Mouse (Mus musculus): ENCODE measurements around the gene Dynlrb1. TPM values are rescaled to one million over a fixed set of nuclear protein-coding genes. Genes with fewer than 3 reads are reported as not detected.

The Dynlrb1 gene
- polyA plus RNA-seq, 1 experiment, result 76.8 TPM

- no peak overlapping the region for H3K4me3 ChIP-seq (ENCODE audit: extremely low read depth, insufficient read depth, insufficient read length)
- no peak overlapping the region for H3K27ac ChIP-seq (ENCODE audit: insufficient read depth, low read length)
- peaks cover 4% of the 10 kb centered on the region for H3K4me1 ChIP-seq (ENCODE audit: control insufficient read depth, insufficient read depth, insufficient read length)
- 82% methylated on average over 7 of the region's 7 CpGs for WGBS
- TF ChIP-seq POLR2A (IDR thresholded peaks at IDR 0.05; ENCODE audit: low read depth, low read length), result no peak
- no peak for TF ChIP-seq CTCF (IDR thresholded peaks at IDR 0.05; ENCODE audit: extremely low read depth, insufficient read depth, insufficient read length, insufficient replicate concordance)
- H3K27me3 ChIP-seq (ENCODE audit: control insufficient read depth, insufficient read depth, low read length), result no peaks in the 10 kb centered on the region
- no peak for DNase-seq (ENCODE audit: low read depth in 1 of 2, low spot score in 2 of 2)
- H3K36me3 ChIP-seq (ENCODE audit: control insufficient read depth, insufficient read depth, low read length), result peaks cover 20% of the 10 kb centered on the region
Measured at GRCm38 (mm10) chr2:155242296-155242855, 6.0 kb downstream of the Dynlrb1 start.

GRCm38 (mm10) chr2:155246231-155246630, 9.9 kb downstream of the Dynlrb1 start:
- DNase-seq (ENCODE audit: low read depth in 1 of 2, low spot score in 2 of 2), result no peak
- WGBS, result 91% methylated on average over 4 of the region's 4 CpGs
- H3K27ac ChIP-seq (ENCODE audit: insufficient read depth, low read length), result no peak overlapping the region
- TF ChIP-seq POLR2A (IDR thresholded peaks at IDR 0.05; ENCODE audit: low read depth, low read length) (no peak), CTCF (IDR thresholded peaks at IDR 0.05; ENCODE audit: extremely low read depth, insufficient read depth, insufficient read length, insufficient replicate concordance) (no peak)
- no peaks in the 10 kb centered on the region for H3K27me3 ChIP-seq (ENCODE audit: control insufficient read depth, insufficient read depth, low read length)
- H3K4me1 ChIP-seq (ENCODE audit: control insufficient read depth, insufficient read depth, insufficient read length), result no peaks in the 10 kb centered on the region
- H3K36me3 ChIP-seq (ENCODE audit: control insufficient read depth, insufficient read depth, low read length), result peaks cover 41% of the 10 kb centered on the region
- H3K4me3 ChIP-seq (ENCODE audit: extremely low read depth, insufficient read depth, insufficient read length), result no peak overlapping the region

DNA sequence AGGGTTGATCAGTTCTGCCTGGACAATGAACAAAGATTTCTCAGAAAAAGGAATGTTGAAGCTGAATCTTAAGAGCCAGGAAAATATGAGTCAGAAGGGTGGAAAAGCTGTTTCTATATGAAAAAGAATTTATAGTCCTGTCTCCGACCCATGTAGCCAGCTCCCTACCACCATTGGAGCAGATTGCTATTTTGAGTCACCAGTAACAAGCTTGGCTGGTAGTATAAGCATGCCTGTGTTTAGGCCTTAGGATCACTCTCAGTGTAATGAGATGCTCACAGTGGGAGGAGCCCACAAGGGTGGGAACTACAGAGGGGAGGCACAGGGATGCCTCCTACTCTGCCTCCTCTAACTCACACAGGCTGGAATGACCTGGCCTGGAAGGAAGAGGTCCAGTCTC, 11.9 kb downstream of the Dynlrb1 start:
- no peak for TF ChIP-seq CTCF (IDR thresholded peaks at IDR 0.05; ENCODE audit: extremely low read depth, insufficient read depth, insufficient read length, insufficient replicate concordance)
- no peak for TF ChIP-seq POLR2A (IDR thresholded peaks at IDR 0.05; ENCODE audit: low read depth, low read length)
- Histone ChIP-seq H3K4me3 (ENCODE audit: extremely low read depth, insufficient read depth, insufficient read length) (no peak overlapping the region), H3K4me1 (ENCODE audit: control insufficient read depth, insufficient read depth, insufficient read length) (no peaks in the 10 kb centered on the region), H3K27me3 (ENCODE audit: control insufficient read depth, insufficient read depth, low read length) (no peaks in the 10 kb centered on the region), H3K27ac (ENCODE audit: insufficient read depth, low read length) (no peak overlapping the region), H3K36me3 (ENCODE audit: control insufficient read depth, insufficient read depth, low read length) (peaks cover 41% of the 10 kb centered on the region)
- no peak for DNase-seq (ENCODE audit: low read depth in 1 of 2, low spot score in 2 of 2)
- WGBS, result 100% methylated on average over 1 of the region's 1 CpGs

GRCm38 (mm10) chr2:155248718-155249117, 12.4 kb downstream of the Dynlrb1 start:
- no peak overlapping the region for H3K4me3 ChIP-seq (ENCODE audit: extremely low read depth, insufficient read depth, insufficient read length)
- TF ChIP-seq POLR2A (IDR thresholded peaks at IDR 0.05; ENCODE audit: low read depth, low read length) (no peak), CTCF (IDR thresholded peaks at IDR 0.05; ENCODE audit: extremely low read depth, insufficient read depth, insufficient read length, insufficient replicate concordance) (no peak)
- DNase-seq (ENCODE audit: low read depth in 1 of 2, low spot score in 2 of 2), result no peak
- no peak overlapping the region for H3K27ac ChIP-seq (ENCODE audit: insufficient read depth, low read length)
- WGBS, result 82% methylated on average over 2 of the region's 2 CpGs
- no peaks in the 10 kb centered on the region for H3K27me3 ChIP-seq (ENCODE audit: control insufficient read depth, insufficient read depth, low read length)
- H3K4me1 ChIP-seq (ENCODE audit: control insufficient read depth, insufficient read depth, insufficient read length), result no peaks in the 10 kb centered on the region
- H3K36me3 ChIP-seq (ENCODE audit: control insufficient read depth, insufficient read depth, low read length), result peaks cover 41% of the 10 kb centered on the region

GRCm38 (mm10) chr2:155249588-155249987, 13.3 kb downstream of the Dynlrb1 start:
- H3K27ac ChIP-seq (ENCODE audit: insufficient read depth, low read length), result no peak overlapping the region
- 64% methylated on average over 5 of the region's 5 CpGs for WGBS
- H3K36me3 ChIP-seq (ENCODE audit: control insufficient read depth, insufficient read depth, low read length), result peaks cover 35% of the 10 kb centered on the region
- no peaks in the 10 kb centered on the region for H3K27me3 ChIP-seq (ENCODE audit: control insufficient read depth, insufficient read depth, low read length)
- DNase-seq (ENCODE audit: low read depth in 1 of 2, low spot score in 2 of 2), result no peak
- H3K4me3 ChIP-seq (ENCODE audit: extremely low read depth, insufficient read depth, insufficient read length), result no peak overlapping the region
- no peaks in the 10 kb centered on the region for H3K4me1 ChIP-seq (ENCODE audit: control insufficient read depth, insufficient read depth, insufficient read length)
- TF ChIP-seq POLR2A (IDR thresholded peaks at IDR 0.05; ENCODE audit: low read depth, low read length) (no peak), CTCF (IDR thresholded peaks at IDR 0.05; ENCODE audit: extremely low read depth, insufficient read depth, insufficient read length, insufficient replicate concordance) (no peak)

DNA sequence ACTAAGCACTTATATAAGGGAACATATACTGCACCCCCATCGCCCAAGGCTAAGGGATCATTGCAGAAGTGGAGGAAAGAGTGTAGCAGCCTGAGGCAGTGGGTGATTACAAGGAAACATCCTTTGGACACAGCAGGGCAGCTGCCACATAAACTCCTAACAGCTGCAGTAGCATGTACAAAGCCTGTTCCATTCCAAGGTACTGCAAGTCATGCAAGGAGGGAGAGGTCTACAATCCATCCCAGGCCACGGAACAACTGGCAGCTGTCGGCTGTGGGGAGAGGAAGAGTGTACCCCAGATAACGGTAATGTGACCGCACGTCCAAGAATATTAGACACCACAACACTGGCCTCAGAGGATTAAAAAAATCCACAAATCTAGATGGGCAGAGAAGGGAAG, 29.2 kb downstream of the Dynlrb1 start:
- 83% methylated on average over 6 of the region's 6 CpGs for WGBS
- H3K4me3 ChIP-seq (ENCODE audit: extremely low read depth, insufficient read depth, insufficient read length), result no peak overlapping the region
- TF ChIP-seq CTCF (IDR thresholded peaks at IDR 0.05; ENCODE audit: extremely low read depth, insufficient read depth, insufficient read length, insufficient replicate concordance) (no peak), POLR2A (IDR thresholded peaks at IDR 0.05; ENCODE audit: low read depth, low read length) (no peak)

DNA sequence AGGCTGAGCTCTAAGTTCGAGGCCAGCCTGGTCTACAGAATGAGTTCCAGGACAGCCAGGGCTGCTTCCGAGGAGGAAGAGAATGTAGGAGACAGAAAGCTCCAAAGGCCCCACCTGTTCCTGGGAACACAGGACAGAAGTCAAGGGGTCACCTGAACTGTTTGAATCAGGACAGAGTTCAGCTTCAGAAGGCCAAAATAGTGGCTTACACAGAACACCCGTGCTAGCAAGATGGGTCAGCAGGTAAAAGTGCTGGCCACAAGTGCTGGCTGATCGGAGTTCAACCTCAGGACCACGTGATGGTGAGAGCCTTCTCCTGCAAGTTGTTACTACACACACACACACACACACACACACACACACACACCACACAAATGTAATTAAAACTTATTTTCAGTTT, 30.6 kb downstream of the Dynlrb1 start:
- WGBS, result 88% methylated on average over 5 of the region's 5 CpGs
- no peaks in the 10 kb centered on the region for H3K27me3 ChIP-seq (ENCODE audit: control insufficient read depth, insufficient read depth, low read length)
- H3K36me3 ChIP-seq (ENCODE audit: control insufficient read depth, insufficient read depth, low read length), result no peaks in the 10 kb centered on the region
- no peaks in the 10 kb centered on the region for H3K4me1 ChIP-seq (ENCODE audit: control insufficient read depth, insufficient read depth, insufficient read length)
- DNase-seq (ENCODE audit: low read depth in 1 of 2, low spot score in 2 of 2), result no peak
- TF ChIP-seq CTCF (IDR thresholded peaks at IDR 0.05; ENCODE audit: extremely low read depth, insufficient read depth, insufficient read length, insufficient replicate concordance) (no peak), POLR2A (IDR thresholded peaks at IDR 0.05; ENCODE audit: low read depth, low read length) (no peak)
- no peak overlapping the region for H3K4me3 ChIP-seq (ENCODE audit: extremely low read depth, insufficient read depth, insufficient read length)
- no peak overlapping the region for H3K27ac ChIP-seq (ENCODE audit: insufficient read depth, low read length)

More for the DNA sequence above, 29.2 kb downstream of the Dynlrb1 start:
- Histone ChIP-seq H3K4me1 (ENCODE audit: control insufficient read depth, insufficient read depth, insufficient read length) (no peaks in the 10 kb centered on the region), H3K36me3 (ENCODE audit: control insufficient read depth, insufficient read depth, low read length) (no peaks in the 10 kb centered on the region), H3K27me3 (ENCODE audit: control insufficient read depth, insufficient read depth, low read length) (no peaks in the 10 kb centered on the region), H3K27ac (ENCODE audit: insufficient read depth, low read length) (no peak overlapping the region)
- no peak for DNase-seq (ENCODE audit: low read depth in 1 of 2, low spot score in 2 of 2)
